Mouse (Mus musculus): ENCODE data around the gene Chmp2a. TPM values are rescaled to one million over a fixed set of nuclear protein-coding genes. Genes with fewer than 3 reads are reported as not detected.
A peak's percentile ranks its signal among the peaks of the same experiment; 100 is the strongest.
"Not testable (repeated sequence)": the region's sequence is repeated elsewhere in the genome, so short reads cannot be mapped to it uniquely, and the experiment has no call there.

Gene Chmp2a
- 84.2 and 93.8 TPM in 2 replicates for polyA plus RNA-seq (2014; fragmentation: Nextera tagmentation; extraction: Ambion mirVana)

DNA sequence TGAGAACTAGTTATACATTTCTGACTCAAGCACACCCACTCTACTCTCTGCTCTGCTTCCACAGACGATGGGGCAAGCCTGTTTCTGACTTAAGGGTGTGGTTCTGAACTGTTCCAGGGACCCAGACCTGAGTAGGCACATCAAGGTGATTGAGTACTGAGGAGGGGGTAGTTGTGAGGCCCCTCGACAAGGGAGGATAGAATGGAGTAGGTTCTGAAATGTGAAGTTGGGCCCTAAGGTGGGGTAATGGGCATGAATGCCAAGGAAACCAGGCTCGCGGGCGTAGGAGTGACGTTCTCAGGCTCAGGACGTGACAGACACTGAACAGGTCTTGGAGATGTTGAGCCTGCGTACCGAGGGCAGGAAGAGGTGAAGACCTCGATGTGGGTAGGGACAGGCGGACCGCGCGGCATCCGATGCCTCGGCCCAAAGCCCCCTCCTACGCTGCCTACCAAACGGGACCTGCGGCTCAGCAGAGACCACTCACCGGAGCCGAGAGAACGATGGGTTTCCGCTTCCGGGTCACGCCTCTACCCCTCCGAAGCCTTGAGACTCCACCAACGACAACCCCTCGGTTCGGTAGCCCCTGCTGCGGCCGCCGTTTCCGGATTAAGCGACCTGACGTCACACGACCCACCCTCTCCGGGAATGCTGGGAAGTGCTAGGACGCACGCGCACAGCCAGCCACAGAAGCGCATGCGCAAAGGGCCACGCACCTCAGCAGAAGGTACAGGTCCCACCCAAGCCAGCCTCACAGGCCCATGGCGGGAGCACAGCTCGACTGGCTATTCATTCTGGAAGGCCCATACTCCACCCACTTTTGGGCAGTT is at the start of gene Chmp2a:
Chmp2a (minus strand) TSS at position 660 of the 830 bp plus-strand sequence.
- peak within 1 kb of the TSS; percentile 86 for H3K27ac ChIP-seq (replicated peaks; ENCODE audit: low read depth, low read length)
- peaks cover 36% of the 10 kb centered on the region for H3K36me3 ChIP-seq (ENCODE audit: control insufficient read depth, insufficient read depth, low read length)
- WGBS = under 1% methylated on average over 45 of the region's 45 CpGs
- peak within 1 kb of the TSS; percentile 80 for H3K9ac ChIP-seq (ENCODE audit: low read length)
- H3K4me3 ChIP-seq (ENCODE audit: low read depth, low read length) = peak within 1 kb of the TSS; percentile 50
- no peaks in the 10 kb centered on the region for H3K9me3 ChIP-seq (ENCODE audit: control insufficient read depth, low read length)
- peak; percentile 99 for DNase-seq (ENCODE audit: low spot score)
- no peaks in the 10 kb centered on the region for H3K27me3 ChIP-seq (ENCODE audit: control insufficient read depth, insufficient read depth, low read length)
- peak within 1 kb of the TSS; percentile 77 for H3K4me2 ChIP-seq (ENCODE audit: low read depth, severe bottlenecking)
- peak; percentile 84 for ATAC-seq (ENCODE audit: insufficient number of reproducible peaks, low FRiP score, low TSS enrichment, low read depth)
- peaks cover 12% of the 10 kb centered on the region for H3K4me1 ChIP-seq (ENCODE audit: control insufficient read depth, insufficient read depth, low read length)

DNA sequence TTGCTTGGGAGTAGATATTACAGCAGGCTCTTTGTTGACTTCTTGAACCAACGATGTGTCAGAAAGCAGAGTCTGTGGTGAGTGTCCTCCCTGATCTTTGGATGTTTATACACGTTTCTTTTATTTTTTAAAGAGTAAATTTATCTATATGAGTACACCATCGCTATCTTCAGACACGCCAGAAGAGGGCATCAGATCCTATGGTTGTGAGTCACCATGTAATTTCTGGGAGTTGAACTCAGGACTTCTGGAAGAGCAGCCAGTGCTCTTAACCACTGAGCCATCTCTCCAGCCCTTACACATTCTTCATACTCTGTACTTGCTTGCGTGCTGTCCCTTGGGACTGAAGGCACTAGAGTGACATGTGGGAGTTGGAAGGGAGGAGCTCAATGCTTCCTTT is 37.7 kb upstream of the Chmp2a start:
- 61% methylated on average over 5 of the region's 5 CpGs for WGBS
- Histone ChIP-seq H3K4me2 (ENCODE audit: low read depth, severe bottlenecking) (no peak overlapping the region), H3K36me3 (ENCODE audit: control insufficient read depth, insufficient read depth, low read length) (no peaks in the 10 kb centered on the region), H3K9me3 (ENCODE audit: control insufficient read depth, low read length) (no peaks in the 10 kb centered on the region), H3K4me3 (ENCODE audit: low read depth, low read length) (no peak overlapping the region), H3K9ac (ENCODE audit: low read length) (no peak overlapping the region), H3K27me3 (ENCODE audit: control insufficient read depth, insufficient read depth, low read length) (no peaks in the 10 kb centered on the region), H3K4me1 (ENCODE audit: control insufficient read depth, insufficient read depth, low read length) (no peaks in the 10 kb centered on the region), H3K27ac (replicated peaks; ENCODE audit: low read depth, low read length) (no peak overlapping the region)
- DNase-seq (ENCODE audit: low spot score) (no peak), ATAC-seq (ENCODE audit: insufficient number of reproducible peaks, low FRiP score, low TSS enrichment, low read depth) (no peak)

DNA sequence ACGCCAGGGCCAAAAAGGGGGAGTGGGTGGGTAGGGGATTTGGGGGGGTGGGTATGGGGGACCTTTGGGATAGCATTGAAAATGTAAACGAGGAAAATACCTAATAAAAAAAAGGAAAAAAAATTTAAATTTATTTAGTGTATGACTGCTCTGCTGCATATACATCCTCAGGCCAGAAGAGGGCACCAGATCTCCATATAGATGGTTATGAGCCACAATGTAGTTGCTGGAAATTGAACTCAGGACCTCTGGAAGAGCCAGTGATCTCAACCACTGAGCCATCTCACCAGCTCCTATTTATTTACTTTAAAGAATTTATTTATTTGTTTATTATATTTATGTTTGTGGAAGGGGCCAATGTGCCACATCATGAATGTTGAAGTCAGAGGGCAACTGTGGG is 28.8 kb upstream of the Chmp2a start:
- ATAC-seq (ENCODE audit: insufficient number of reproducible peaks, low FRiP score, low TSS enrichment, low read depth); DNase-seq (ENCODE audit: low spot score): not testable (repeated sequence)
- 63% methylated on average over 2 of the region's 2 CpGs for WGBS

DNA sequence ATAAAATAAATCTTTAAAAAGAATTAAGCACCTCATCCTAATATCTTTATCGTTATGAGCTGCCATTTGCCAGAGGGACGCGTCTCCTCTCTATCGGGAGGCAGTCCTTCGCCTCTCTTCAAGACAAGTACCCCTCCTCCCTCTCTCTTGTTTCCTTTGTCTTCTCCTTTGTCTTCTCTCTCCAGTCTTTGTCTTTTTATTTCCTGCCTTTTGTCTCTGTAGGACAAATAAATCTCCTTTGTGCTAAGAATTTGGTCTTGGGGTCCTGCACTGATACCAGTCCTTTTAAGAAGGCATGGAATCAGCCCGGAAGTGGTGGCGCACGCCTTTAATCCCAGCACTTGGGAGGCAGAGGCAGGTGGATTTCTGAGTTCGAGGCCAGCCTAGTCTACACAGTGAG is 24.9 kb upstream of the Chmp2a start:
- Histone ChIP-seq H3K4me1 (ENCODE audit: control insufficient read depth, insufficient read depth, low read length) (no peaks in the 10 kb centered on the region), H3K9ac (ENCODE audit: low read length) (no peak overlapping the region), H3K4me3 (ENCODE audit: low read depth, low read length) (no peak overlapping the region), H3K36me3 (ENCODE audit: control insufficient read depth, insufficient read depth, low read length) (no peaks in the 10 kb centered on the region), H3K27ac (replicated peaks; ENCODE audit: low read depth, low read length) (no peak overlapping the region), H3K27me3 (ENCODE audit: control insufficient read depth, insufficient read depth, low read length) (no peaks in the 10 kb centered on the region), H3K9me3 (ENCODE audit: control insufficient read depth, low read length) (no peaks in the 10 kb centered on the region), H3K4me2 (ENCODE audit: low read depth, severe bottlenecking) (no peak overlapping the region)
- DNase-seq (ENCODE audit: low spot score) (no peak), ATAC-seq (ENCODE audit: insufficient number of reproducible peaks, low FRiP score, low TSS enrichment, low read depth) (no peak)
- WGBS = 93% methylated on average over 9 of the region's 9 CpGs

More for the DNA sequence above, 28.8 kb upstream of the Chmp2a start:
- not testable (repeated sequence) for H3K4me2 ChIP-seq (ENCODE audit: low read depth, severe bottlenecking); H3K9me3 ChIP-seq (ENCODE audit: control insufficient read depth, low read length); H3K9ac ChIP-seq (ENCODE audit: low read length); H3K4me3 ChIP-seq (ENCODE audit: low read depth, low read length); H3K27me3 ChIP-seq (ENCODE audit: control insufficient read depth, insufficient read depth, low read length); H3K36me3 ChIP-seq (ENCODE audit: control insufficient read depth, insufficient read depth, low read length); H3K27ac ChIP-seq (replicated peaks; ENCODE audit: low read depth, low read length); H3K4me1 ChIP-seq (ENCODE audit: control insufficient read depth, insufficient read depth, low read length)

DNA sequence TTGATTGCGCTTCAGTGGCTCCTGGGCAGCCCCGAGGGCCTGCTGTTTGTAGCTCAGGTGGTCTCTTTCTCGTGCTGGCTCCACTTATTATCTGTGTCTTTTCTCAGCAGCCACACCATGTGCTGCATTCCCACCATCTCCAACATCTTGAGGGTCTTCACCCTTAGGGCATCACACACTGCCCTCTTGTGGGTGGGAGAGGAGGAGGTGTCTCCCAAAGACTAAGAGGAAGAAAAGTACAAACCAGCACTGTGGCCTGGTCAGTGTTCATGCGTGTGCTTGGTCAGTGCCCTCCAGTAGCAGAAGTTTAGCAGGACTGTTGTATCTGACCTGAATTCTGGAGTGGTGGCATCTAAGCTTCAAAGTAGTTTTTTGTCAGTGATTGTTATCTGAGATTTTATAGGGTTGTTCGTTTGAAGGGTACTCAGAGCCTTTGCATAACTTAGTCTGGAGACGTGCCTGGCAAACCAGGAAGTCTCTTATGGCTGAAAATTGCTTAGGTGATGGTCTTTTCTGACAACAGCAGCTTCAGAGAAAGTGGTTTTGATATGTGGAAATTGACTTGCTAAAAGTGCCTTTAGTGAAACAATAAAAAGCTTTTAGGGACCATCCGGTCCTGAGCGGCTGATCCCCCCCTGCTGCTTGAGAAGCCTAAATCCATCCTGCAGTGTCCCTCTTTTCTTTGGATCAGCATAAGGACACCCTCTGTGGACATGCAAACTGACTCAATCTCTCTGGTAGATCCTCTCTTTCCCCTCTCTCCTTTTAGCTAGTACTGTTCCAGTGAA is 22.5 kb upstream of the Chmp2a start:
- H3K27me3 ChIP-seq (ENCODE audit: control insufficient read depth, insufficient read depth, low read length) = no peaks in the 10 kb centered on the region
- no peaks in the 10 kb centered on the region for H3K9me3 ChIP-seq (ENCODE audit: control insufficient read depth, low read length)
- H3K4me3 ChIP-seq (ENCODE audit: low read depth, low read length) = no peak overlapping the region
- H3K4me2 ChIP-seq (ENCODE audit: low read depth, severe bottlenecking) = no peak overlapping the region
- ATAC-seq (ENCODE audit: insufficient number of reproducible peaks, low FRiP score, low TSS enrichment, low read depth) (no peak), DNase-seq (ENCODE audit: low spot score) (no peak)
- H3K27ac ChIP-seq (replicated peaks; ENCODE audit: low read depth, low read length) = no peak overlapping the region
- H3K4me1 ChIP-seq (ENCODE audit: control insufficient read depth, insufficient read depth, low read length) = no peaks in the 10 kb centered on the region
- H3K9ac ChIP-seq (ENCODE audit: low read length) = no peak overlapping the region
- 59% methylated on average over 8 of the region's 8 CpGs for WGBS
- no peaks in the 10 kb centered on the region for H3K36me3 ChIP-seq (ENCODE audit: control insufficient read depth, insufficient read depth, low read length)

DNA sequence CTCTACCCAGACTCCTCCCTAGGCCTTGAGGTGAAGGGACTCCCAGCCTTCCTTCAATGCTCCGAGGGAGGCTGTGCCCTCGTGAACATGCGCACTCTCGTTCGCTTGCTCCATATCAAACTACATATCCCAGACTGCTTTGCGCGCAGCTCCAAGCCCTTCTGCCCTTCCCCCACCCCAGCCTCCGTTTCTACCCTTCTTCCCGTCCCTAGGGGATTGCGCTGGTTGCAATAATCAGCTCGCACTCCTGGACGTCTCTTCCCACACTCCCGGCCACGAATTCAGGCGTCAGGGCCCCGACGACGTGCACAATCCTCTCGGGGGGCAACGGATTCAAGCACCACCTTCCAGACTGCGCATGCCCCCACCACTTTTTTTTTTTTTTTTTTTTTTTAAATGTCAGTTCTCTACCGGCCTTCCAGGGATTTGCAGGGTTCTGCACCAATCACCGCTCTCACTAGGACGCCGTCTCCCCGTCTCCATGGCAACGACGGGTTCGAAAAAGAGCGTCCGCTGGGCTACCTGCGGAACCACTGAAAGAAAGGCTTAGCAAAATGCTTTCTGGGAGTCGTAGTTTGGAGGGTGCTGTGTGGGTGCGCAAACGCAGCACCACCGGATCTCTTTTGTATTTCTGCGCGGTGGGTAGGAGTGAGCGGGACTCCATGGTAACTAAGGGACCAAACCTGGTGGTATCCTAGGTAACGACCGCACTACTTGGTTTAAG is 19.8 kb upstream of the Chmp2a start, which contains the start of gene Mzf1:
Mzf1 (minus strand) TSS at position 478 of the 724 bp plus-strand sequence.
- ATAC-seq (ENCODE audit: insufficient number of reproducible peaks, low FRiP score, low TSS enrichment, low read depth) = peak; percentile 97
- under 1% methylated on average over 41 of the region's 41 CpGs for WGBS
- Histone ChIP-seq H3K9me3 (ENCODE audit: control insufficient read depth, low read length) (no peaks in the 10 kb centered on the region), H3K4me2 (ENCODE audit: low read depth, severe bottlenecking) (peak within 1 kb of the TSS; percentile 58), H3K36me3 (ENCODE audit: control insufficient read depth, insufficient read depth, low read length) (no peaks in the 10 kb centered on the region), H3K4me1 (ENCODE audit: control insufficient read depth, insufficient read depth, low read length) (no peaks in the 10 kb centered on the region), H3K27ac (replicated peaks; ENCODE audit: low read depth, low read length) (peak within 1 kb of the TSS; percentile 49; the same call in 1 of the 2 replicates), H3K4me3 (ENCODE audit: low read depth, low read length) (peak within 1 kb of the TSS; percentile 47), H3K9ac (ENCODE audit: low read length) (peak within 1 kb of the TSS; percentile 38), H3K27me3 (ENCODE audit: control insufficient read depth, insufficient read depth, low read length) (no peaks in the 10 kb centered on the region)
- peak; percentile 97 for DNase-seq (ENCODE audit: low spot score)

DNA sequence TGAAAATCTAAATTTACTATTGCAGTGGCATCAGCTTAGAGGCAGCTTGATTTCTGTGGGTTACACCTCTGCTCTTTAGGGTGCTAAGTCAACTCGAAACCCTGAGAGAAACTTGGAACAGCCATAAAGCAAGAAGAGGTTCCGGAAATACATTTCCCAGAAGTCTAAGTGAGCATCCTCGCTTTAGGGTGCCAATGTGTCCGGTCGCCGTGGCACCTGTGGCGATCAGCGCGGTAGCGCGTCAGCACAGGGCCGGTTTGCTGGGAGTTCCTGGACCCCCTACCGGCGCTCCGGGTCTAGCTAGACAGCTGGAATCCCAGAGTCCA is 19.3 kb upstream of the Chmp2a start:
- H3K27me3 ChIP-seq (ENCODE audit: control insufficient read depth, insufficient read depth, low read length) = no peaks in the 10 kb centered on the region
- DNase-seq (ENCODE audit: low spot score) = no peak
- ATAC-seq (ENCODE audit: insufficient number of reproducible peaks, low FRiP score, low TSS enrichment, low read depth) = no peak
- no peaks in the 10 kb centered on the region for H3K36me3 ChIP-seq (ENCODE audit: control insufficient read depth, insufficient read depth, low read length)
- peak overlapping the region; percentile 47 for H3K4me3 ChIP-seq (ENCODE audit: low read depth, low read length)
- no peaks in the 10 kb centered on the region for H3K9me3 ChIP-seq (ENCODE audit: control insufficient read depth, low read length)
- no peak overlapping the region for H3K27ac ChIP-seq (replicated peaks; ENCODE audit: low read depth, low read length)
- H3K4me1 ChIP-seq (ENCODE audit: control insufficient read depth, insufficient read depth, low read length) = no peaks in the 10 kb centered on the region
- 2% methylated on average over 15 of the region's 15 CpGs for WGBS
- H3K4me2 ChIP-seq (ENCODE audit: low read depth, severe bottlenecking) = peak overlapping the region; percentile 58
- peak overlapping the region; percentile 38 for H3K9ac ChIP-seq (ENCODE audit: low read length)

DNA sequence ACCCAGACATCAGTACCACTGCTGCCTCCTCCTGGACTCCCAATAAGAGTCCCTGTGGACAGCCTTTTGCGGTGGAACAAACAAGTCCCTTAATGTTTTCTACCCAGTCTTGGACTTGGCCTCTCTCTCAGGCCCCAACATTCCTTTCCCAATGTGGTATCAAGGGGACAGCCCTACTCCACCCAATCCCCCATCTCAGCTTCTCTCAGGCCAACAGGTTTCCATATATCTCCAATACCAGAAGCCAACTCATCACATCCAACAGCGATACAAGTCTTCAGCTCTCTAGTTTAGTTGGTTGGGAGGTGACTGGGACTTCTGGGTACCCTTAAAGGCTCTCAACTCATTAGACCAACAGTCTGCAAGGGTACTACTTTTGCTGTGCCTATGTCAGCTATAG is 18.9 kb upstream of the Chmp2a start:
- no peaks in the 10 kb centered on the region for H3K36me3 ChIP-seq (ENCODE audit: control insufficient read depth, insufficient read depth, low read length)
- H3K4me1 ChIP-seq (ENCODE audit: control insufficient read depth, insufficient read depth, low read length) = no peaks in the 10 kb centered on the region
- H3K4me2 ChIP-seq (ENCODE audit: low read depth, severe bottlenecking) = peak overlapping the region; percentile 58
- H3K9me3 ChIP-seq (ENCODE audit: control insufficient read depth, low read length) = no peaks in the 10 kb centered on the region
- DNase-seq (ENCODE audit: low spot score) (no peak), ATAC-seq (ENCODE audit: insufficient number of reproducible peaks, low FRiP score, low TSS enrichment, low read depth) (no peak)
- no peak overlapping the region for H3K27ac ChIP-seq (replicated peaks; ENCODE audit: low read depth, low read length)
- H3K9ac ChIP-seq (ENCODE audit: low read length) = no peak overlapping the region
- peak overlapping the region; percentile 47; the same call in 1 of the 2 replicates for H3K4me3 ChIP-seq (ENCODE audit: low read depth, low read length)
- no peaks in the 10 kb centered on the region for H3K27me3 ChIP-seq (ENCODE audit: control insufficient read depth, insufficient read depth, low read length)
- 89% methylated on average over 2 of the region's 2 CpGs for WGBS

Data from limb, embryonic 11.5 days (tissue).